Mouse (Mus musculus) stomach, postnatal 0 days (tissue): ENCODE measurements at regions not wholly inside any gene's neighbourhood (a gene's known extent, or its start where the extent isn't known, plus 50 kb on each side); places are given as distances from the start of the nearest gene placed in this dataset.
A peak's percentile ranks its signal among the peaks of the same experiment; 100 is the strongest.

Source experiments
- ATAC-seq: fragments of 200-750 bp; cut with Nextera tagmentation; 2 replicates; pipeline ENCODE4 v1.8.0; 2017; ENCODE audit not compliant: low FRiP score, low TSS enrichment
- DNase-seq: peaks from one replicate; pipeline ENCODE4 v3.0.0-alpha.2; 2016; ENCODE audit warnings: low spot score
- H3K27ac ChIP-seq: fragments of 300-500 bp; sonication (generic); replicated peaks from 2 replicates; pipeline ENCODE4 v1.5.1; 2014; ENCODE audit warnings: mild to moderate bottlenecking, control low read depth
- H3K27me3 ChIP-seq: fragments of 300-500 bp; sonication (generic); 2 replicates; pipeline ENCODE4 v1.6.1; 2014; ENCODE audit warnings: low read length; ENCODE audit not compliant: control insufficient read depth, insufficient read depth
- H3K36me3 ChIP-seq: fragments of 300-500 bp; sonication (generic); 2 replicates; pipeline ENCODE4 v1.6.1; 2014; ENCODE audit warnings: low read length, mixed read lengths; ENCODE audit not compliant: control insufficient read depth, insufficient read depth
- H3K4me1 ChIP-seq: fragments of 300-500 bp; sonication (generic); replicated peaks from 2 replicates; pipeline ENCODE4 v1.6.1; 2014; ENCODE audit warnings: antibody characterized with exemption; ENCODE audit not compliant: control insufficient read depth, insufficient read depth
- H3K4me2 ChIP-seq: fragments of 300-500 bp; sonication (generic); replicated peaks from 2 replicates; pipeline ENCODE4 v1.6.1; 2014; ENCODE audit warnings: low read depth, mild to moderate bottlenecking, control low read depth, moderate library complexity
- H3K4me3 ChIP-seq: fragments of 300-500 bp; sonication (generic); 2 replicates; pipeline ENCODE4 v1.5.1; 2014; ENCODE audit warnings: low read depth, low read length, control low read depth
- H3K9ac ChIP-seq: fragments of 300-500 bp; sonication (generic); 2 replicates; pipeline ENCODE4 v1.6.1; 2014; ENCODE audit warnings: mild to moderate bottlenecking, low read length, control low read depth, mixed read lengths
- H3K9me3 ChIP-seq: fragments of 300-500 bp; sonication (generic); 2 replicates; pipeline ENCODE4 v1.6.1; 2016; ENCODE audit warnings: low read length; ENCODE audit not compliant: control insufficient read depth
- CTCF ChIP-seq: IDR thresholded peaks from 2 replicates; pipeline ENCODE4 v1.5.1; 2016; ENCODE audit warnings: antibody characterized with exemption, low read depth, mild to moderate bottlenecking, moderate library complexity
- EP300 ChIP-seq: optimal IDR thresholded peaks from 2 replicates; pipeline ENCODE3; 2016; ENCODE audit warnings: antibody characterized with exemption
- WGBS: fragments of 180-500 bp; shearing (Covaris S2); extraction: QIAGEN DNeasy Blood & Tissue Kit; methylation state at CpG from one replicate; pipeline ENCODE4 v1.1.7; 2014; 5-methylcytosine and 5-hydroxymethylcytosine counted together

DNA sequence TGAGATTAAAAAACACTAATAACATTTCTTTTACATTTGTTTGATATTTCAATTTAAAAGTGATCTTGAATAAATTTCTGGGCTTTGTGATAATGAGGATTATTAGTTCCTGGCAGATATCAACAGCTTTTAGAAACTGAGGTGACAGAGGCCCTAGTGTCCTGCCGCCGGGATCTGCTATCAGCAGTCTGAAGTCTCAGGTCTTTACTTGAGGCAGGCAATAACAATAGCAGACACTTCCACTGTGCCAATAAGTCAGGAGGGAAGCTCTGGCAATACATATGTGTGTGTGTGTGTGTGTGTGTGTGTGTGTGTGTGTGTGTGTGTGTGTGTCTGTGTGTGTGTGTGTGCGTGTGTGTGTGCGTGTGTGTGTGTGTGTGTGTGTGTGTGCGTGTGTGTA, 252.1 kb downstream of the Lipi start:
- Histone ChIP-seq H3K9ac (no peak overlapping the region), H3K4me2 (no peak overlapping the region), H3K4me1 (no peaks in the 10 kb centered on the region), H3K27me3 (no peaks in the 10 kb centered on the region), H3K27ac (no peak overlapping the region), H3K4me3 (no peak overlapping the region), H3K9me3 (no peaks in the 10 kb centered on the region), H3K36me3 (no peaks in the 10 kb centered on the region)
- no peak for DNase-seq
- TF ChIP-seq EP300 (no peak), CTCF (no peak)
- ATAC-seq, result no peak
- 56% methylated on average over 5 of the region's 5 CpGs for WGBS

- no peaks in the 10 kb centered on the region for H3K9me3 ChIP-seq
- H3K27ac ChIP-seq, result no peak overlapping the region
- TF ChIP-seq CTCF, result no peak
- H3K4me3 ChIP-seq, result no peak overlapping the region
- no peaks in the 10 kb centered on the region for H3K36me3 ChIP-seq
- H3K27me3 ChIP-seq, result no peaks in the 10 kb centered on the region
- ATAC-seq (no peak), DNase-seq (no peak)
- H3K9ac ChIP-seq, result no peak overlapping the region
- WGBS, result 65% methylated on average over 4 of the region's 4 CpGs
- no peak overlapping the region for H3K4me2 ChIP-seq
- H3K4me1 ChIP-seq, result no peaks in the 10 kb centered on the region
Measured at GRCm38 (mm10) chr16:75332853-75333252, 253.0 kb downstream of the Lipi start.

DNA sequence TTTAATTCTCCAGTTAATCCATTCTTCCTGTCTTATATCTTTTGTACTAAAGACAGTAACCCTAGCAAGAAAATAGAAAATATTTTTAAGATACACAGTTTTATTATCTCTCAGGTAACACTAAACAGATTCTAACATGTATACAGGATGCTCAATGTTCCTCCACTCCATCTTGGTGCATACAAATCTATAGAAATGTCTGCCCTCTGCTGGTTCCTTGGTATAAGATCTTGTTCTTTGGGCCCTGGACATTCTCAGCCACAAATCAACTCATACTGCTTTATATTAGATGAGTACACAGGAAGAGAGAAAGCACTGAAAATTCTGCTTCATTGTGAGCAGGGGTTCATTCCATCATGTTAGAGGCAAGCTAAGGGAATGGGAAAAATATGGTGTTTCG, 260.6 kb downstream of the Lipi start:
- no peaks in the 10 kb centered on the region for H3K36me3 ChIP-seq
- DNase-seq, result no peak
- no peaks in the 10 kb centered on the region for H3K27me3 ChIP-seq
- H3K4me2 ChIP-seq, result no peak overlapping the region
- H3K4me1 ChIP-seq, result no peaks in the 10 kb centered on the region
- 75% methylated on average over 1 of the region's 1 CpGs for WGBS
- no peak overlapping the region for H3K27ac ChIP-seq
- no peaks in the 10 kb centered on the region for H3K9me3 ChIP-seq
- ATAC-seq, result no peak
- TF ChIP-seq EP300, result no peak
- TF ChIP-seq CTCF, result peak; percentile 66
- no peak overlapping the region for H3K4me3 ChIP-seq
- no peak overlapping the region for H3K9ac ChIP-seq

DNA sequence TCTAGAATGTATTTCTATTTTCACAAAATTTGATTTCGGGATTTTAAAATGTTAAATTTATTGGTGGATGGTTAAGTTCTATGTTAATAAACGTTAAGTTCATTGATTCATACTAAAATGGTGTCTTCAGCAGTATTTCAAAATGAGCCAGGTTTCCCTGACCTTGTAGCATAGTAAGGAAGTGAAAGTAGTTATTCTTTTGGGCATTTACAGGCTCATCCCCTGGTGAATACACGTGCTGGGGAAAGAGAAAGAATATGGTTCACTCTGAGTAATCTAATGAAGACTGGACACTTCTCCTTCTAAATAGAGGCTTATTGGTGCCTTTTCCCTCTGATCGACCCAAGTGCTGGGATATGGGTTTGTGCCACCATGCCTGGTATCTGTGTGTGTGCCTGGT, 281.1 kb downstream of the Lipi start:
- no peak for ATAC-seq
- H3K4me2 ChIP-seq, result no peak overlapping the region
- H3K9me3 ChIP-seq, result no peaks in the 10 kb centered on the region
- DNase-seq, result no peak
- no peak overlapping the region for H3K27ac ChIP-seq
- H3K4me3 ChIP-seq, result no peak overlapping the region
- H3K36me3 ChIP-seq, result no peaks in the 10 kb centered on the region
- WGBS, result 68% methylated on average over 4 of the region's 4 CpGs
- H3K9ac ChIP-seq, result no peak overlapping the region
- H3K27me3 ChIP-seq, result no peaks in the 10 kb centered on the region
- no peaks in the 10 kb centered on the region for H3K4me1 ChIP-seq
- no peak for TF ChIP-seq CTCF
- no peak for TF ChIP-seq EP300

DNA sequence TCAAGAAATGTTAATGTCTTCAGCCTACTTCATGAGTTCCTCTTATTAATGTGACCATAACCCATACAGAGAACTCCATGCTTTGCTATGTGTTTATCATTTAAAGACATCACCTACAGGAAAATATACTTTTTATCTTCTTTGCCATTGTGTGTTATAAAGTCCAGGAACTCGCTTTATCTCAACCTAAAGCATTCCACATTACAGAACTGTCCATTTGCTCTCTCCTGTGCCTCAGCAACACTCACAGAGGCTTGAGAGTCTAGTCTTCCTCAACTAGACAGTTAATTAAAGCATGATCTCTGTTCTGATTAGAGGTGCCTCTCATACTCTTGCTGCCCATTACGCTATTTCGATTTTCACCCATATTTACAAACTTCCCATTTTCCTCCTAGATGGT, 288.4 kb downstream of the Lipi start:
- Histone ChIP-seq H3K9ac (no peak overlapping the region), H3K27ac (no peak overlapping the region), H3K4me1 (no peaks in the 10 kb centered on the region), H3K4me2 (no peak overlapping the region), H3K4me3 (no peak overlapping the region), H3K27me3 (no peaks in the 10 kb centered on the region), H3K9me3 (no peaks in the 10 kb centered on the region), H3K36me3 (no peaks in the 10 kb centered on the region)
- TF ChIP-seq EP300 (no peak), CTCF (no peak)
- no peak for DNase-seq
- no peak for ATAC-seq
- WGBS, result 96% methylated on average over 3 of the region's 3 CpGs

GRCm38 (mm10) chr16:75292736-75293428, 293.0 kb downstream of the Lipi start:
- no peak overlapping the region for H3K9ac ChIP-seq
- H3K9me3 ChIP-seq, result no peaks in the 10 kb centered on the region
- DNase-seq, result no peak
- H3K27me3 ChIP-seq, result no peaks in the 10 kb centered on the region
- H3K4me1 ChIP-seq, result no peaks in the 10 kb centered on the region
- H3K36me3 ChIP-seq, result no peaks in the 10 kb centered on the region
- H3K27ac ChIP-seq, result no peak overlapping the region
- WGBS, result 57% methylated on average over 9 of the region's 9 CpGs
- H3K4me3 ChIP-seq, result no peak overlapping the region
- no peak for TF ChIP-seq EP300
- no peak for TF ChIP-seq CTCF
- no peak overlapping the region for H3K4me2 ChIP-seq
- no peak for ATAC-seq
